Mouse (Mus musculus) cerebellum, adult 9-10 months (tissue): Measurements from ENCODE around the gene Foxd4.
A peak's percentile ranks its signal among the peaks of the same experiment; 100 is the strongest.

Experiments
- DNase-seq: peaks from one replicate; pipeline ENCODE4 v3.0.0; 2022

The Foxd4 gene

GRCm38 (mm10) chr19:24873873-24874272 is 27.1 kb downstream of the Foxd4 start:
- no peak for DNase-seq

GRCm38 (mm10) chr19:24871037-24871635 is 29.9 kb downstream of the Foxd4 start:
- DNase-seq, result peak; percentile 18

- DNase-seq, result no peak
These were observed 35.6 kb downstream of the Foxd4 start for GRCm38 (mm10) chr19:24865436-24865835.

GRCm38 (mm10) chr19:24861612-24862451 is 39.2 kb downstream of the Foxd4 start, which contains the start of gene Pgm5:
Pgm5 (minus strand) TSS chr19:24861855.
- DNase-seq, result no peak

GRCm38 (mm10) chr19:24861276-24861611 is 39.8 kb downstream of the Foxd4 start:
- DNase-seq, result no peak

- no peak for DNase-seq
These were observed 49.3 kb downstream of the Foxd4 start for GRCm38 (mm10) chr19:24851456-24852315.
